Mouse (Mus musculus) G1E (cell line): ENCODE data around the gene Tnfrsf4. TPM values are rescaled to one million over a fixed set of nuclear protein-coding genes. Genes with fewer than 3 reads are reported as not detected.

ENCODE experiments used
- ATAC-seq: 2 replicates; pipeline ENCODE4 v1.8.0; 2016; ENCODE audit warnings: mild to moderate bottlenecking; ENCODE audit not compliant: insufficient number of reproducible peaks, poor library complexity, low FRiP score, severe bottlenecking; ENCODE audit errors: extremely low read depth
- DNase-seq: peaks from one replicate; pipeline ENCODE4 v3.0.0; 2012; ENCODE audit warnings: low spot score
- H3K27me3 ChIP-seq: 2 replicates; pipeline ENCODE4 v1.6.1; 2012; ENCODE audit warnings: mild to moderate bottlenecking, low read length, inconsistent platforms; ENCODE audit not compliant: insufficient read depth
- H3K36me3 ChIP-seq: replicated peaks from 2 replicates; pipeline ENCODE3; 2012; ENCODE audit warnings: mild to moderate bottlenecking, inconsistent platforms
- H3K4me1 ChIP-seq: 2 replicates; pipeline ENCODE4 v1.6.1; 2012; ENCODE audit warnings: low read depth, low read length, inconsistent platforms, mixed read lengths; ENCODE audit not compliant: insufficient read depth
- H3K4me3 ChIP-seq: 2 replicates; pipeline ENCODE4 v1.5.1; 2012; ENCODE audit warnings: low read depth, mild to moderate bottlenecking, inconsistent platforms, low read length, moderate library complexity, mixed read lengths
- H3K9me3 ChIP-seq: replicated peaks from 2 replicates; pipeline ENCODE4 v1.6.1; 2012; ENCODE audit warnings: inconsistent platforms
- CTCF ChIP-seq: IDR thresholded peaks from 2 replicates; pipeline ENCODE4 v1.5.1; 2012; ENCODE audit warnings: low read depth, low read length, inconsistent platforms, mixed read lengths
- GATA1 ChIP-seq: IDR thresholded peaks from 2 replicates; pipeline ENCODE4 v1.6.1; 2012; ENCODE audit warnings: borderline replicate concordance, low read length, inconsistent platforms, mixed read lengths
- GATA2 ChIP-seq: IDR thresholded peaks from 2 replicates; pipeline ENCODE4 v1.6.1; 2012; ENCODE audit warnings: low read depth, low read length, inconsistent platforms, borderline replicate concordance
- POLR2AphosphoS5 ChIP-seq: IDR thresholded peaks from 2 replicates; pipeline ENCODE4 v1.6.1; 2012; ENCODE audit warnings: low read depth, low read length, inconsistent platforms; ENCODE audit not compliant: insufficient replicate concordance
- TAL1 ChIP-seq: conservative IDR thresholded peaks from 2 replicates; pipeline ENCODE4 v1.6.1; 2012; ENCODE audit warnings: low read depth, low read length, inconsistent platforms, mixed read lengths
- polyA plus RNA-seq: library from polyadenylated mRNA; stranded (reverse); fragments of >175 nt; gene quantifications from 2 replicates; pipeline ENCODE4 v1.2.3, GENCODE M21; 2012
- total RNA-seq, 2 experiments: library from RNA; stranded (forward) in 1 of 2; stranded (reverse) in 1 of 2; fragments of 200-1000 nt in 1 of 2; fragments of >200 nt in 1 of 2; fragmentation: Nextera tagmentation in 1 of 2; gene quantifications; 2 replicates each; pipeline ENCODE4 v1.2.3; 2014 to 2017

Tnfrsf4 gene
- total and polyA plus RNA-seq, 3 experiments, result 1.1 to 3.1 (median 2.3) TPM

- TF ChIP-seq TAL1 (no peak), GATA1 (no peak), GATA2 (no peak), CTCF (no peak), POLR2AphosphoS5 (no peak)
- peaks cover 12% of the 10 kb centered on the region for H3K4me1 ChIP-seq
- ATAC-seq, result no peak
Observed at GRCm38 (mm10) chr4:156024184-156024583, 10.5 kb downstream of the Tnfrsf4 start.

GRCm38 (mm10) chr4:156026013-156026412 lies 12.4 kb downstream of the Tnfrsf4 start, which contains the start of gene Tnfrsf18:
Tnfrsf18 (plus strand) TSS chr4:156026164.
- Histone ChIP-seq H3K9me3 (no peaks in the 10 kb centered on the region), H3K4me1 (peaks cover 16% of the 10 kb centered on the region), H3K4me3 (no peak within 1 kb of the TSS), H3K36me3 (no peaks in the 10 kb centered on the region), H3K27me3 (peaks cover 13% of the 10 kb centered on the region; the same call in 1 of the 2 replicates)
- TF ChIP-seq POLR2AphosphoS5 (no peak), GATA1 (no peak), TAL1 (no peak), GATA2 (no peak), CTCF (no peak)
- DNase-seq (no peak), ATAC-seq (no peak)

More at GRCm38 (mm10) chr4:156024184-156024583, 10.5 kb downstream of the Tnfrsf4 start:
- H3K27me3 ChIP-seq, result peaks cover 10% of the 10 kb centered on the region; the same call in 1 of the 2 replicates
- no peak for DNase-seq
- no peaks in the 10 kb centered on the region for H3K36me3 ChIP-seq
- H3K9me3 ChIP-seq, result no peaks in the 10 kb centered on the region
- H3K4me3 ChIP-seq, result no peak overlapping the region

- ATAC-seq, result no peak
- no peak for TF ChIP-seq GATA1
- Histone ChIP-seq H3K36me3 (no peaks in the 10 kb centered on the region), H3K27me3 (peaks cover 23% of the 10 kb centered on the region), H3K9me3 (no peaks in the 10 kb centered on the region), H3K4me3 (no peak overlapping the region), H3K4me1 (peaks cover 15% of the 10 kb centered on the region)
- no peak for DNase-seq
Observed at GRCm38 (mm10) chr4:156028580-156028979, 14.9 kb downstream of the Tnfrsf4 start.

- no peak overlapping the region for H3K4me3 ChIP-seq
- H3K4me1 ChIP-seq, result peaks cover 15% of the 10 kb centered on the region
- H3K9me3 ChIP-seq, result no peaks in the 10 kb centered on the region
- H3K36me3 ChIP-seq, result no peaks in the 10 kb centered on the region
- peaks cover 30% of the 10 kb centered on the region for H3K27me3 ChIP-seq
- TF ChIP-seq GATA1 (no peak), GATA2 (no peak), POLR2AphosphoS5 (no peak), TAL1 (no peak), CTCF (no peak)
- no peak for DNase-seq
- ATAC-seq, result no peak
Observed at GRCm38 (mm10) chr4:156030651-156031118, 17.0 kb downstream of the Tnfrsf4 start.

- Histone ChIP-seq H3K4me3 (no peak overlapping the region), H3K27me3 (peaks cover 31% of the 10 kb centered on the region), H3K36me3 (no peaks in the 10 kb centered on the region), H3K4me1 (peaks cover 15% of the 10 kb centered on the region), H3K9me3 (no peaks in the 10 kb centered on the region)
- TF ChIP-seq GATA1 (no peak), TAL1 (no peak), GATA2 (no peak), CTCF (no peak), POLR2AphosphoS5 (no peak)
- ATAC-seq (no peak), DNase-seq (no peak)
Observed at GRCm38 (mm10) chr4:156031255-156031592, 17.6 kb downstream of the Tnfrsf4 start.

- ATAC-seq, result 0 out of 2 replicates have a peak, but pooled peaks have one; percentile 8
- Histone ChIP-seq H3K4me1 (peaks cover 15% of the 10 kb centered on the region), H3K4me3 (no peak overlapping the region), H3K9me3 (no peaks in the 10 kb centered on the region), H3K27me3 (peaks cover 30% of the 10 kb centered on the region), H3K36me3 (no peaks in the 10 kb centered on the region)
- no peak for DNase-seq
- TF ChIP-seq POLR2AphosphoS5 (no peak), TAL1 (no peak), GATA1 (no peak), CTCF (no peak), GATA2 (no peak)
Observed at GRCm38 (mm10) chr4:156031593-156032391, 18.1 kb downstream of the Tnfrsf4 start.
